Mouse (Mus musculus) ZHBTc4 (cell line): ENCODE results near the gene Ip6k1.

Experiments
- DNase-seq: peaks from one replicate; pipeline ENCODE4 v3.0.0-alpha.2; 2011; ENCODE audit warnings: low read depth, low spot score

The Ip6k1 gene

GRCm38 (mm10) chr9:108094998-108095411 lies 92.7 kb downstream of the Ip6k1 start:
- no peak for DNase-seq

DNA sequence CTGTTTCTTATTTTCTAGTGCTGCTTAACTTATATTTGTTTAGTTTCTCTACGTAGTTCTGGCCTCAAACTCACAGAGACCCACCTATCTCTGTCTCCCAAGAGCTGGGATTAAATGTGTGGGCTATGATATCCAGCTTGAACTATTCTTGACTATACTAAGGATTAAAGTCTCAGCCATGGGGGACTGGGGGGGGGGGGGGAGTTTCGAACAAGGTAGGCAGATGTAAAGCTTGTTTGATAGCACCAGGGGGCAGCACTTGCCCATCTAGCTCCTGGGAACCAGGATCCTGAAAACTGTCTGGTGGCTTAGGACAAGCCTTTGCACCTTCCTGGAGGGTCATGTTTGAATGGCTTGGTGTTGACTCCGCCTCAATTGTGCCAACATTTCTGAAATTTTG lies 93.2 kb downstream of the Ip6k1 start:
- peak; percentile 84 for DNase-seq

GRCm38 (mm10) chr9:108095949-108096712 lies 93.8 kb downstream of the Ip6k1 start:
- DNase-seq = no peak
